Mouse (Mus musculus) ovary, postnatal 36 days (tissue): ENCODE data around the gene Bicral.

Experiments
- DNase-seq: peaks from one replicate; pipeline ENCODE4 v3.0.0; 2022; ENCODE audit warnings: low spot score, mixed read lengths

Gene Bicral

DNA sequence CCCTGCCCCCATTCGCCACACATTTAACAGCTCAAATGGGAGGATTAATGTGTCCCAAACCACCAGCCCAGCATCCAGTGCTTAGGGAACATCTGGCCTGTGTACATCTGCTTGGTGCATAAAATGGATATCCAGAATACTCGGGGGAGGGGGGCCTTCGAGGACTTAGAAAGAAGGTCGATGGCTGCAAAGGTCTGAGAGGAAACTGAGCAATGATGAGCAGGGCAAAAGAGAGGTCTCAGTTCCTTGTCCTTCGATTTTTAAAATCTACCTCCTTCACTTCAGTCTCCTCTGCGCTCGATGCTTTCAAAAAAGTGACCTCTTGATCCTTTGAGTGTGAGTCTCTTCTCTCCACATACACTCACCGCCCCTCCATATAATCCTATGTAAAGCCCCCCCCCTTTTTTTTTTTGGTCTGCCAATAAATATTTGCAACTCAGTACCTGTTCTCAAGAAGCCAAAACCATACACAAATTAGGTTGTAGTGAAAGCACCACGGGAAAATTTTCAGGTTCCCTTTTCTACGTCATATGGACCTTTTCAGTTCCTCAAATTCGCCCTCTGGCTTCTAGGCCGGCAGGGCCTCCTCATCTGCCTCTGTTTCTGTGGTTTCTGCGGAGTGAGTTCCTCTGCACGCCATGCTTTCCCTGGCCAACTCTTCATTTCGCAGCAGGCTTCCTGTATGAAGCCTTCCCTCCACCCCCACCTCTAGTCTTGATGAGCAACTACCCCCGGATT is 107.1 kb downstream of the Bicral start:
- no peak for DNase-seq

DNA sequence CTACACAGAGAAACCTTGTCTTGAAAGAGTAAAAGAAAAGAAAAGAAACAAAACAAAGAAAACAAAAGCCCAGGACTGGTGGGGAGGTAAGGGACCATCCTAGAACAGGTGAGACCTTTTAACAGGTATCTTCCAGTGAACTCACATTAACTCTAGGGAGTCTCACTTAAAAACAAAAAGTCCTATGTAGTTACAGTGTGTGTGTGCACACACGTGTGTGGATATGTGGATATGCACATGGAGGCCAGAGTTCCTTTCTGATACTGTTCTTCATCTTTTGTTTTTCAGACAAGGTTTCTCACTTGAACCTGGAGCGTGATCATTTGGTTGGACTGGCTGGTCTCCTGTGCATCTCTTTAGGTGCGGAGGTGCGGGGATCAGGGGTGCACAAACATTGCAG is 107.7 kb downstream of the Bicral start:
- DNase-seq = no peak

DNA sequence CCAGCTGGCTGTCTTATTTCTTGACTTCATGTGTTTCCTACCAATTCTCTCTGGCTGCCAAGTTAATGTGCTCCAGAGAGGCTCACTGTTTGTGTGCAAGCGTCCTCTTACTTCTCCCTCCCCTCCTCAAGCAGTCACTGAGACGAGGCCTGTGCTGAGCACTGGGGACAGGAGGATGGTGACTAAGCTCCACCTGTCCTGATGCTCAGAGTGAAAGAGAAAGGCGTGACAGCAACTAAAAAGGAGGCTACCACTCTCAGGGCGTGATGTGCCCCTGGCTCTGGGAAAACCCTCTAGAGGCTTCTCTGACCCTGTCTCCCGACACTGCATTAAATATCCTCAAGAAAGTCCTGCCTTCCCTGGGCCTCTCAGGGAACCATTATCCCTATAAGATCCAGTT is 109.0 kb downstream of the Bicral start:
- DNase-seq = no peak
